Mouse (Mus musculus) heart, adult 2 months (tissue): ENCODE measurements around the gene Sdr9c7. TPM values are rescaled to one million over a fixed set of nuclear protein-coding genes. Genes with fewer than 3 reads are reported as not detected.
"Not testable (repeated sequence)": the region's sequence is repeated elsewhere in the genome, so short reads cannot be mapped to it uniquely, and the experiment has no call there.

Source experiments
- DNase-seq, 2 experiments: peaks; one replicate each; pipeline ENCODE4 v3.0.0; 2021
- H3K27ac ChIP-seq: fragments of 200-600 bp; 2 replicates; pipeline ENCODE4 v1.8.1; 2022
- H3K27me3 ChIP-seq: fragments of 200-500 bp; 2 replicates; pipeline ENCODE4 v1.6.1; 2012; ENCODE audit warnings: mild to moderate bottlenecking, low read length, inconsistent platforms, mixed read lengths; ENCODE audit not compliant: control insufficient read depth, insufficient read depth
- H3K36me3 ChIP-seq: fragments of 200-500 bp; 2 replicates; pipeline ENCODE4 v1.6.1; 2012; ENCODE audit warnings: low read length, inconsistent platforms; ENCODE audit not compliant: control insufficient read depth, insufficient read depth
- H3K4me1 ChIP-seq: fragments of 200-500 bp; 2 replicates; pipeline ENCODE4 v1.6.1; 2011; ENCODE audit warnings: low read length; ENCODE audit not compliant: control insufficient read depth, insufficient read depth
- H3K4me3 ChIP-seq: fragments of 200-600 bp; 2 replicates; pipeline ENCODE4 v1.8.1; 2022
- H3K79me2 ChIP-seq: fragments of 200-500 bp; replicated peaks from 2 replicates; pipeline ENCODE4 v1.6.1; 2012; ENCODE audit warnings: mild to moderate bottlenecking, inconsistent platforms, low read length, moderate library complexity, mixed read lengths; ENCODE audit not compliant: control insufficient read depth, insufficient read depth
- H3K9ac ChIP-seq: fragments of 200-500 bp; 2 replicates; pipeline ENCODE4 v1.6.1; 2012; ENCODE audit warnings: low read depth, mild to moderate bottlenecking, control low read depth, inconsistent platforms, low read length, mixed read lengths
- CTCF ChIP-seq: fragments of 200-600 bp; IDR thresholded peaks from 2 replicates; pipeline ENCODE4 v1.8.1; 2022; ENCODE audit warnings: antibody characterized with exemption, mild to moderate bottlenecking, moderate library complexity
- EP300 ChIP-seq: fragments of 200-500 bp; IDR thresholded peaks from 2 replicates; pipeline ENCODE4 v1.6.1; 2011; ENCODE audit warnings: low read depth, low read length, control low read depth; ENCODE audit not compliant: insufficient read depth
- POLR2A ChIP-seq: fragments of 200-500 bp; IDR thresholded peaks from 2 replicates; pipeline ENCODE4 v1.6.1; 2011; ENCODE audit warnings: mild to moderate bottlenecking, low read depth, low read length, control low read depth; ENCODE audit not compliant: insufficient read depth
- WGBS: fragments of 180-500 bp; shearing (Covaris S2); methylation state at CpG from one replicate; pipeline ENCODE4 v1.1.7; 2018; 5-methylcytosine and 5-hydroxymethylcytosine counted together
- intact Hi-C: fragments of 180-260 bp; cut with DNase I; formaldehyde crosslinking; loops from one replicate; pipeline ENCODE4 v1.15.1; 2025
- polyA plus RNA-seq: library from polyadenylated mRNA; depleted of rRNA; stranded (reverse); fragments of >200 nt; gene quantifications from 2 replicates; pipeline ENCODE4 v1.2.3, GENCODE M21; 2012
- total RNA-seq, 2 experiments: library from RNA; stranded (reverse); gene quantifications; 2 replicates each; pipeline ENCODE4 v1.2.3; 2021

The Sdr9c7 gene
- total and polyA plus RNA-seq, 3 experiments = not detected

- TF ChIP-seq EP300 (no peak), CTCF (no peak), POLR2A (no peak)
- Histone ChIP-seq H3K9ac (no peak overlapping the region), H3K36me3 (no peaks in the 10 kb centered on the region), H3K4me1 (no peaks in the 10 kb centered on the region), H3K27me3 (no peaks in the 10 kb centered on the region), H3K79me2 (no peaks in the 10 kb centered on the region), H3K4me3 (no peak overlapping the region), H3K27ac (no peak overlapping the region)
- 41% methylated on average over 7 of the region's 7 CpGs for WGBS
- intact Hi-C loops = no loop called here
- peak in 1 of 2 experiments; percentile 7 for DNase-seq
Measured at GRCm38 (mm10) chr10:127904718-127905446, 6.6 kb downstream of the Sdr9c7 start.

- Histone ChIP-seq H3K4me3 (no peak overlapping the region), H3K79me2 (no peaks in the 10 kb centered on the region)
- TF ChIP-seq POLR2A = no peak
- TF ChIP-seq EP300 = no peak
- no peak for TF ChIP-seq CTCF
Measured at GRCm38 (mm10) chr10:127906138-127906537, 7.8 kb downstream of the Sdr9c7 start.

GRCm38 (mm10) chr10:127907386-127907951 lies 9.2 kb downstream of the Sdr9c7 start:
- Histone ChIP-seq H3K79me2 (no peaks in the 10 kb centered on the region), H3K4me1 (no peaks in the 10 kb centered on the region), H3K36me3 (no peaks in the 10 kb centered on the region), H3K27ac (no peak overlapping the region), H3K9ac (no peak overlapping the region), H3K4me3 (no peak overlapping the region), H3K27me3 (0 out of 2 replicates have a peak, but pooled peaks cover 2% of the 10 kb centered on the region)
- no peak for TF ChIP-seq POLR2A
- no peak for TF ChIP-seq CTCF
- no peak for TF ChIP-seq EP300
- DNase-seq = no peak
- intact Hi-C loops = no loop called here

More at GRCm38 (mm10) chr10:127906138-127906537, 7.8 kb downstream of the Sdr9c7 start:
- DNase-seq = no peak
- H3K27me3 ChIP-seq = no peaks in the 10 kb centered on the region
- H3K27ac ChIP-seq = no peak overlapping the region
- no peak overlapping the region for H3K9ac ChIP-seq
- no peaks in the 10 kb centered on the region for H3K4me1 ChIP-seq
- no peaks in the 10 kb centered on the region for H3K36me3 ChIP-seq
- intact Hi-C loops = no loop called here
- WGBS = 90% methylated on average over 2 of the region's 2 CpGs

GRCm38 (mm10) chr10:127915578-127915977 lies 17.3 kb downstream of the Sdr9c7 start:
- no peaks in the 10 kb centered on the region for H3K36me3 ChIP-seq
- no peak for DNase-seq
- no peak overlapping the region for H3K4me3 ChIP-seq
- TF ChIP-seq EP300 = no peak
- TF ChIP-seq POLR2A = no peak
- no peak for TF ChIP-seq CTCF
- intact Hi-C loops = no loop called here
- WGBS = 85% methylated on average over 1 of the region's 1 CpGs
- H3K27me3 ChIP-seq = 0 out of 2 replicates have a peak, but pooled peaks cover 2% of the 10 kb centered on the region
- H3K9ac ChIP-seq = no peak overlapping the region
- H3K4me1 ChIP-seq = no peaks in the 10 kb centered on the region
- no peak overlapping the region for H3K27ac ChIP-seq
- H3K79me2 ChIP-seq = no peaks in the 10 kb centered on the region

- H3K36me3 ChIP-seq, H3K27ac ChIP-seq, H3K9ac ChIP-seq, H3K27me3 ChIP-seq, intact Hi-C loops, H3K4me3 ChIP-seq, H3K4me1 ChIP-seq, H3K79me2 ChIP-seq, DNase-seq: not testable (repeated sequence)
- WGBS = 75% methylated on average over 3 of the region's 3 CpGs
Measured at GRCm38 (mm10) chr10:127917183-127917582, 18.9 kb downstream of the Sdr9c7 start.

GRCm38 (mm10) chr10:127917651-127918050 lies 19.3 kb downstream of the Sdr9c7 start:
- H3K4me3 ChIP-seq = no peak overlapping the region
- no peak for TF ChIP-seq CTCF
- no peak for TF ChIP-seq EP300
- TF ChIP-seq POLR2A = no peak
- 96% methylated on average over 5 of the region's 5 CpGs for WGBS

More at GRCm38 (mm10) chr10:127917651-127918050, 19.3 kb downstream of the Sdr9c7 start:
- DNase-seq = no peak
- H3K79me2 ChIP-seq = no peaks in the 10 kb centered on the region
- no peak overlapping the region for H3K27ac ChIP-seq
- H3K27me3 ChIP-seq = no peaks in the 10 kb centered on the region
- H3K36me3 ChIP-seq = no peaks in the 10 kb centered on the region
- intact Hi-C loops = no loop called here
- no peaks in the 10 kb centered on the region for H3K4me1 ChIP-seq
- H3K9ac ChIP-seq = no peak overlapping the region
